In the genomic region with DNA sequence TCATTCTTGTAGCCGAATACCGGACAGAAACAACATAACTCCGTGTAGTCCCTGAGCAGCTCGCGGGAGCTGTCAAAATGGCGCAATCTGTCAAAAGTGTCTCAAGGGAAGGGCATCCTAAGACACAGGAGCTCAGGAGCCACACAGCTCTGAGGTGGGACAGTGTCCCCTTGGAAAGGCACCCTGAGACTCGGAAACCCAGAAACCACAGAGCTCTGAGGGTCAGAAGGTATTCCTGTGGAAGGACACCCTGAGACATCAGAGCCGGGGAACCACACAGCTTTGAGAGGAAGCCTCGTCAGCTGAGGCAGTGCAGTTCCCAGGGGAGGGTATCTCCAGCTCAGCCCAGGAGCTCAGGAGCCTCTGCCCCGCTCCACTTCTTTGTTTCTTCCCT, we compare ENCODE assay signal across 8 mouse cellular contexts. TPM values are rescaled to one million over a fixed set of nuclear protein-coding genes. Genes with fewer than 3 reads are reported as not detected.
A peak's percentile ranks its signal among the peaks of the same experiment; 100 is the strongest.
DNase-seq lines count a peak whose midpoint lies in the region; ATAC-seq and TF ChIP-seq lines count a peak whose summit lies in the region.

No protein-coding gene starts in this region.

- in situ Hi-C loops in CH12.LX (cut with MboI; ENCODE audit: low pct_ligation_motif_present, low pct_unique_long_range_greater_than_20kb, low sequenced_read_pairs), result no loop called here

- H3K4me1 ChIP-seq in CH12.LX (ENCODE audit: control insufficient read depth in 1 of 2, insufficient read depth in 2 of 2), result peaks cover 8 to 18% of the 10 kb centered on the region in 2 experiments; a peak in 3 of 4 replicates
- peaks cover 17% of the 10 kb centered on the region for H3K4me1 ChIP-seq in embryonic facial prominence, embryonic 12.5 days
- peaks cover 27% of the 10 kb centered on the region for H3K4me1 ChIP-seq in hindbrain, embryonic 10.5 days (replicated peaks)
- peaks cover 16% of the 10 kb centered on the region for H3K4me1 ChIP-seq in lung, embryonic 16.5 days (replicated peaks; ENCODE audit: control insufficient read depth, insufficient read depth, low read length)
- H3K4me1 ChIP-seq in stomach, embryonic 14.5 days (ENCODE audit: control insufficient read depth, insufficient read depth, low read length), result peaks cover 8% of the 10 kb centered on the region; the same call in 1 of the 2 replicates

- H3K4me2 ChIP-seq in CH12.LX (ENCODE audit: insufficient read depth, low read depth, poor library complexity, severe bottlenecking), result peak overlapping the region; percentile 86
- peak overlapping the region; percentile 83 for H3K4me2 ChIP-seq in embryonic facial prominence, embryonic 12.5 days (replicated peaks)
- peak overlapping the region; percentile 64 for H3K4me2 ChIP-seq in lung, embryonic 16.5 days (ENCODE audit: low read depth, low read length)
- peak overlapping the region; percentile 63 for H3K4me2 ChIP-seq in stomach, embryonic 14.5 days (replicated peaks; ENCODE audit: low read depth, low read length)

- no peak; the same call in 1 of the 2 replicates for TF ChIP-seq POLR2A in CH12.LX (IDR thresholded peaks at IDR 0.05; ENCODE audit: low read depth, low read length)

- 3% methylated on average over 10 of the region's 10 CpGs for WGBS in embryonic facial prominence, embryonic 12.5 days
- WGBS in hindbrain, embryonic 10.5 days, result 4% methylated on average over 10 of the region's 10 CpGs
- WGBS in lung, embryonic 16.5 days, result under 1% methylated on average over 10 of the region's 10 CpGs
- WGBS in stomach, embryonic 14.5 days, result 6% methylated on average over 10 of the region's 10 CpGs

- intact Hi-C loops in gastrocnemius, postnatal 36 days (cut with DNase I), result no loop called here

- peak overlapping the region; percentile 73 to 96 (median 81) for H3K4me3 ChIP-seq in CH12.LX (replicated peaks in 1 of 3; ENCODE audit: low read depth in 2 of 3, low read length in 2 of 3, poor library complexity in 1 of 3)
- H3K4me3 ChIP-seq in embryonic facial prominence, embryonic 12.5 days, result peak overlapping the region; percentile 87
- H3K4me3 ChIP-seq in hindbrain, embryonic 10.5 days, result peak overlapping the region; percentile 78
- H3K4me3 ChIP-seq in lung, embryonic 16.5 days (ENCODE audit: low read length), result peak overlapping the region; percentile 73
- peak overlapping the region; percentile 77 for H3K4me3 ChIP-seq in stomach, embryonic 14.5 days (ENCODE audit: low read depth, low read length)

- no peak for TF ChIP-seq CTCF in CH12.LX (conservative IDR thresholded peaks at IDR 0.05 in 1 of 2, IDR thresholded peaks at IDR 0.05 in 1 of 2; ENCODE audit: low read depth in 2 of 2, low read length in 2 of 2)

- ATAC-seq in embryonic facial prominence, embryonic 12.5 days (ENCODE audit: insufficient number of reproducible peaks, insufficient read depth, low FRiP score, low TSS enrichment), result peak; percentile 49; the same call in 1 of the 2 replicates
- peak; percentile 49 for ATAC-seq in lung, embryonic 16.5 days (ENCODE audit: low read depth)
- peak; percentile 47 for ATAC-seq in stomach, embryonic 14.5 days (ENCODE audit: insufficient number of reproducible peaks, insufficient read depth, low FRiP score, low read depth)

- peak overlapping the region; percentile 90 for H3K27ac ChIP-seq in CH12.LX (ENCODE audit: insufficient read depth, low read depth)
- H3K27ac ChIP-seq in embryonic facial prominence, embryonic 12.5 days, result peak overlapping the region; percentile 88
- peak overlapping the region; percentile 92 for H3K27ac ChIP-seq in hindbrain, embryonic 10.5 days
- H3K27ac ChIP-seq in lung, embryonic 16.5 days (ENCODE audit: low read length), result peak overlapping the region; percentile 81
- H3K27ac ChIP-seq in stomach, embryonic 14.5 days (ENCODE audit: low read length), result peak overlapping the region; percentile 83

- no peak for TF ChIP-seq EP300 in CH12.LX (IDR thresholded peaks at IDR 0.05; ENCODE audit: low read length)

- peak overlapping the region; percentile 83 for H3K9ac ChIP-seq in CH12.LX (ENCODE audit: insufficient read depth, low read depth)
- peak overlapping the region; percentile 69 for H3K9ac ChIP-seq in embryonic facial prominence, embryonic 12.5 days
- H3K9ac ChIP-seq in lung, embryonic 16.5 days (ENCODE audit: low read length), result peak overlapping the region; percentile 67
- H3K9ac ChIP-seq in stomach, embryonic 14.5 days (replicated peaks; ENCODE audit: low read depth, low read length), result peak overlapping the region; percentile 38

- no peaks in the 10 kb centered on the region for H3K27me3 ChIP-seq in CH12.LX (replicated peaks)
- H3K27me3 ChIP-seq in embryonic facial prominence, embryonic 12.5 days, result no peaks in the 10 kb centered on the region
- no peaks in the 10 kb centered on the region for H3K27me3 ChIP-seq in hindbrain, embryonic 10.5 days (ENCODE audit: insufficient read depth, poor library complexity, severe bottlenecking)
- H3K27me3 ChIP-seq in lung, embryonic 16.5 days (ENCODE audit: control insufficient read depth, insufficient read depth, low read depth, low read length), result no peaks in the 10 kb centered on the region
- H3K27me3 ChIP-seq in stomach, embryonic 14.5 days (ENCODE audit: control insufficient read depth, insufficient read depth, low read length), result no peaks in the 10 kb centered on the region

- TF ChIP-seq RAD21 in CH12.LX (IDR thresholded peaks at IDR 0.05; ENCODE audit: low read depth, low read length), result no peak

- dilution Hi-C loops in CH12.LX (cut with MboI; ENCODE audit: extremely low pct_ligation_motif_present, extremely low pct_unique_long_range_greater_than_20kb, low sequenced_read_pairs), result no loop called here

- peaks cover 13% of the 10 kb centered on the region for H3K79me2 ChIP-seq in CH12.LX (replicated peaks; ENCODE audit: control insufficient read depth, extremely low read depth, insufficient read depth, poor library complexity, severe bottlenecking)

- H3K9me3 ChIP-seq in CH12.LX (replicated peaks; ENCODE audit: low read length), result no peaks in the 10 kb centered on the region
- no peaks in the 10 kb centered on the region for H3K9me3 ChIP-seq in embryonic facial prominence, embryonic 12.5 days
- no peaks in the 10 kb centered on the region for H3K9me3 ChIP-seq in hindbrain, embryonic 10.5 days
- H3K9me3 ChIP-seq in lung, embryonic 16.5 days (ENCODE audit: control insufficient read depth, low read length), result no peaks in the 10 kb centered on the region
- no peaks in the 10 kb centered on the region for H3K9me3 ChIP-seq in stomach, embryonic 14.5 days (ENCODE audit: control insufficient read depth, low read depth, low read length)

- peaks cover 7 to 12% of the 10 kb centered on the region in 2 experiments for H3K36me3 ChIP-seq in CH12.LX (replicated peaks in 1 of 2; ENCODE audit: control insufficient read depth in 1 of 2, insufficient read depth in 1 of 2, low read length in 1 of 2)
- H3K36me3 ChIP-seq in embryonic facial prominence, embryonic 12.5 days, result peaks cover 3% of the 10 kb centered on the region; the same call in 1 of the 2 replicates
- peaks cover 17% of the 10 kb centered on the region for H3K36me3 ChIP-seq in hindbrain, embryonic 10.5 days
- H3K36me3 ChIP-seq in lung, embryonic 16.5 days (ENCODE audit: control insufficient read depth, insufficient read depth, low read length), result peaks cover 2% of the 10 kb centered on the region; the same call in 1 of the 2 replicates
- peaks cover 7% of the 10 kb centered on the region; the same call in 1 of the 2 replicates for H3K36me3 ChIP-seq in stomach, embryonic 14.5 days (ENCODE audit: control insufficient read depth, insufficient read depth, low read length)

- peak; percentile 6 for DNase-seq in gastrocnemius, adult 18-20 months (ENCODE audit: low spot score)
- no peak for DNase-seq in gastrocnemius, postnatal 36 days
- DNase-seq in CH12.LX (ENCODE audit: extremely low read depth), result peak; percentile 75
- no peak for DNase-seq in hindbrain, embryonic 10.5 days (ENCODE audit: low spot score)
- no peak for DNase-seq in urinary bladder, postnatal 14 days (ENCODE audit: low spot score)

TF ChIP-seq in CH12.LX, 34 proteins besides CTCF, POLR2A, EP300 and RAD21:
- TF ChIP-seq SIN3A (IDR thresholded peaks at IDR 0.05; ENCODE audit: low read length) (peak; percentile 16; the same call in 1 of the 2 replicates), RCOR1 (conservative IDR thresholded peaks at IDR 0.05; ENCODE audit: low read depth, low read length) (no peak), GABPA (IDR thresholded peaks at IDR 0.05; ENCODE audit: insufficient replicate concordance, low read depth, low read length) (no peak), KAT2A (IDR thresholded peaks at IDR 0.05; ENCODE audit: insufficient replicate concordance, low read length) (0 out of 2 replicates have a peak, but pooled peaks have one; percentile 13), CHD1 (IDR thresholded peaks at IDR 0.05; ENCODE audit: low read depth, low read length) (0 out of 2 replicates have a peak, but pooled peaks have one; percentile 28), ETS1 (conservative IDR thresholded peaks at IDR 0.05; ENCODE audit: low read depth, low read length) (peak; percentile 69)

RNA-seq across cellular contexts. Expression of gene Ckap2l, which starts 0.6 kb away (rescaled TPM):
- total RNA-seq in gastrocnemius, adult 18-20 months (2021), result not detected
- total RNA-seq in gastrocnemius, postnatal 36 days (2021), result under 1 TPM; 0.47 to 0.69 TPM
- total RNA-seq in CH12.LX (2012; rRNA removed) (13.3 and 15.0 TPM in 2 replicates), CH12.LX (2014; rRNA removed) (22.6 and 23.6 TPM in 2 replicates)
- 30.5 and 35.6 TPM in 2 replicates for polyA plus RNA-seq in CH12.LX (2012; ENCODE audit: insufficient read length, low read depth)
- 42.6 and 47.9 TPM in 2 replicates for polyA plus RNA-seq in embryonic facial prominence, embryonic 12.5 days (2016; fragmentation: Nextera tagmentation; extraction: Ambion mirVana)
- polyA plus RNA-seq in hindbrain, embryonic 10.5 days (2016; fragmentation: Nextera tagmentation; extraction: Ambion mirVana), result 50.8 and 59.3 TPM in 2 replicates
- polyA plus RNA-seq in lung, embryonic 16.5 days (2015; fragmentation: Nextera tagmentation; extraction: Ambion mirVana), result 50.8 and 64.0 TPM in 2 replicates
- polyA plus RNA-seq in stomach, embryonic 14.5 days (2014; fragmentation: Nextera tagmentation; extraction: Ambion mirVana), result 56.8 and 62.2 TPM in 2 replicates

RNA-seq across cellular contexts. Expression of gene Il1a, which starts 12.2 kb away (rescaled TPM):
- not detected for total RNA-seq in gastrocnemius, adult 18-20 months (2021)
- total RNA-seq in gastrocnemius, postnatal 36 days (2021), result not detected
- 0.04 TPM in 1 of 2 replicates, not detected in the other for total RNA-seq in CH12.LX (2012; rRNA removed)
- 0.17 TPM in 1 of 2 replicates, not detected in the other for total RNA-seq in CH12.LX (2014; rRNA removed)
- polyA plus RNA-seq in CH12.LX (2012; ENCODE audit: insufficient read length, low read depth), result 0.13 TPM in 1 of 2 replicates, not detected in the other
- 0.15 TPM in 1 of 2 replicates, not detected in the other for polyA plus RNA-seq in embryonic facial prominence, embryonic 12.5 days (2016; fragmentation: Nextera tagmentation; extraction: Ambion mirVana)
- not detected in 2 replicates for polyA plus RNA-seq in hindbrain, embryonic 10.5 days (2016; fragmentation: Nextera tagmentation; extraction: Ambion mirVana)
- polyA plus RNA-seq in lung, embryonic 16.5 days (2015; fragmentation: Nextera tagmentation; extraction: Ambion mirVana), result not detected in 2 replicates
- not detected in 2 replicates for polyA plus RNA-seq in stomach, embryonic 14.5 days (2014; fragmentation: Nextera tagmentation; extraction: Ambion mirVana)

Comparison
In these comparisons a context has a peak if more than half of its experiments do, and no peak if none do; other contexts are left out.
1. DNase-seq: peak in gastrocnemius, adult 18-20 months (single experiment) and CH12.LX (single experiment); none in gastrocnemius, postnatal 36 days (0 of 2), hindbrain, embryonic 10.5 days (single experiment) and urinary bladder, postnatal 14 days (single experiment).
2. Peak in every context shown above with its lines, with median percentiles within 50 percentile points of each other: H3K27ac ChIP-seq, H3K4me2 ChIP-seq, H3K4me3 ChIP-seq, H3K9ac ChIP-seq and ATAC-seq.